Mouse (Mus musculus): ENCODE measurements around the gene Ccdc136. TPM values are rescaled to one million over a fixed set of nuclear protein-coding genes. Genes with fewer than 3 reads are reported as not detected.
"Not testable (repeated sequence)": the region's sequence is repeated elsewhere in the genome, so short reads cannot be mapped to it uniquely, and the experiment has no call there.

Ccdc136 gene
- total and polyA plus RNA-seq, 3 experiments: 0.02 to 0.11 TPM; not detected in 1

DNA sequence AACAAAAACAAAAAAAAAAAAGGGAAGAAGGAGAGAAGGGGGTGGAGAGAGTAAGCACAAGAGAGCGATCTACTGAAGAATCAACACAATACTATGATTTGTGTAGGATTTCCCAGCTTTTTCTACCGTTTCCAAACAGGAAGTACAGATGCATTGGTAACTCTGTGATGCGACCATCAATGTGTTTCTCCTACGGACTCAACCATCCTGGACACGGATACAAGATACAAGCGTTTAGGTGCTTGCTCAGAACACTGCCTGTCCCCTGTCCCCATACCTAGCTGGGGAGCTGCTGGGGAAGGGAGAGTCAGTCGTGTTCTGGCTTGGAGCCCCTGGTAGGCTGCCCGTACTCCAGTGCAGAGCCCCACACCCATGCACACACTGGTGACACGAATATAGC lies 6.7 kb upstream of the Ccdc136 start:
- Histone ChIP-seq H3K27me3 (ENCODE audit: insufficient read depth, low read length) (peaks cover 38% of the 10 kb centered on the region), H3K4me3 (ENCODE audit: low read depth, low read length) (no peak overlapping the region), H3K4me1 (ENCODE audit: insufficient read depth, low read depth, low read length) (peaks cover 14% of the 10 kb centered on the region), H3K36me3 (replicated peaks) (no peaks in the 10 kb centered on the region), H3K9me3 (replicated peaks) (no peaks in the 10 kb centered on the region)
- DNase-seq (ENCODE audit: low spot score): no peak
- no peak for ATAC-seq (ENCODE audit: extremely low read depth, insufficient number of reproducible peaks, low FRiP score, poor library complexity, severe bottlenecking)
- TF ChIP-seq POLR2AphosphoS5 (IDR thresholded peaks at IDR 0.05; ENCODE audit: insufficient replicate concordance, low read depth, low read length): no peak

DNA sequence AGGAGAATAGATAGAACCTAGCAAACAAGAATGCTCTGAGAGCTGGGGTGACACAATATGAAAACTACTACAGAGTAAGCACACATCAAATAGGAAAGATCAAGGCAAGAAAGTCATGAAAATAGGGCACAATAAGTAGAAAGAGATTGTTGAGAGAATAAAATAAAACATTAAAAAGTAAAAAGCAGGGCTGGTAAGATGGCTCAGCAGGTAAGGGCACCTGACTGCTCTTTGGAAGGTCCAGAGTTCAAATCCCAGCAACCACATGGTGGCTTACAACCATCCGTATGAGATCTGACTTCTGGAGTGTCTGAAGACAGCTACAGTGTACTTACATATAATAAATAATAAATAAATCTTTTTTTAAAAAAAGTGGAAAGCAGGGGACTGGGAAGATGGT lies 5.6 kb upstream of the Ccdc136 start:
- not testable (repeated sequence) for H3K9me3 ChIP-seq (replicated peaks); H3K4me3 ChIP-seq (ENCODE audit: low read depth, low read length); H3K36me3 ChIP-seq (replicated peaks); ATAC-seq (ENCODE audit: extremely low read depth, insufficient number of reproducible peaks, low FRiP score, poor library complexity, severe bottlenecking); DNase-seq (ENCODE audit: low spot score)
- peaks cover 46% of the 10 kb centered on the region for H3K27me3 ChIP-seq (ENCODE audit: insufficient read depth, low read length)
- peaks cover 12% of the 10 kb centered on the region for H3K4me1 ChIP-seq (ENCODE audit: insufficient read depth, low read depth, low read length)

DNA sequence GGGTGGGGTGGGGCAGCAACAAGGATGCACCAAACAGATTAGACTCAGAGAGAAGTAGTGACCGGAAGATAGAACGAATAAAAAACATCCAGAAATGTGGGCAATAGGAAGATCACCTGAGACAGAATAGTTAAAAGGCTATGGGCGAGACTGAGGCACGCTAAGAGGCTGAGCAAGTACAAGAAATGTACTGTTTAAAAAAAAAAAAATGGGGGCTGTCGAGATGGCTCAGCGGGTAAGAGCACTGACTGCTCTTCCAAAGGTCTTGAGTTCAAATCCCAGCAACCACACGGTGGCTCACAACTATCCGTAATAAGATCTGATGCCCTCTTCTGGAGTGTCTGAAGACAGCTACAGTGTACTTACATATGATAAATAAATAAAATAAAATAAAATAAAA lies 4.9 kb upstream of the Ccdc136 start:
- not testable (repeated sequence) for H3K4me3 ChIP-seq (ENCODE audit: low read depth, low read length); ATAC-seq (ENCODE audit: extremely low read depth, insufficient number of reproducible peaks, low FRiP score, poor library complexity, severe bottlenecking); H3K9me3 ChIP-seq (replicated peaks); DNase-seq (ENCODE audit: low spot score); H3K36me3 ChIP-seq (replicated peaks)
- H3K27me3 ChIP-seq (ENCODE audit: insufficient read depth, low read length): peaks cover 49% of the 10 kb centered on the region
- H3K4me1 ChIP-seq (ENCODE audit: insufficient read depth, low read depth, low read length): peaks cover 18% of the 10 kb centered on the region

DNA sequence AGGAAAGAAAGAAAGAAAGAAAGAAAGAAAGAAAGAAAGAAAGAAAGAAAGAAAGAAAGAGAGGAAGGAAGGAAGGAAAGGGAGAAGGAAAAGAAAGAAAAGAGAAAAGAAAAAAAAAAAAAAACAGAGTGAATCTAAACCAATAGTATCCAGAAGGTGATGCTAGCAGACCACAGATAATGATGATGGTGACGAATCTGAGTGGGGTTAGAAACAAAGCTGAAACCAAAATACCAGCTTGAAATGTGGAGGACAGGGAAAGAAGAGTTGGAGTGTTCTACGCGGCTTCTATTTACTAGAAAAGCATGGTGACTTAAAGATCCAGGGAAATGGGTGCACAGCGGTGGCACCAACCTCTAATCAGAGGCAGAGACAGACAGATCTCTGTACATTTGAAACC lies 4.3 kb upstream of the Ccdc136 start:
- no peaks in the 10 kb centered on the region for H3K36me3 ChIP-seq (replicated peaks)
- H3K27me3 ChIP-seq (ENCODE audit: insufficient read depth, low read length): peaks cover 51% of the 10 kb centered on the region
- ATAC-seq (ENCODE audit: extremely low read depth, insufficient number of reproducible peaks, low FRiP score, poor library complexity, severe bottlenecking) (no peak), DNase-seq (ENCODE audit: low spot score) (no peak)
- no peaks in the 10 kb centered on the region for H3K9me3 ChIP-seq (replicated peaks)
- H3K4me3 ChIP-seq (ENCODE audit: low read depth, low read length): no peak overlapping the region
- TF ChIP-seq POLR2AphosphoS5 (IDR thresholded peaks at IDR 0.05; ENCODE audit: insufficient replicate concordance, low read depth, low read length) (no peak), TAL1 (conservative IDR thresholded peaks at IDR 0.05; ENCODE audit: low read depth, low read length) (no peak), CTCF (IDR thresholded peaks at IDR 0.05; ENCODE audit: low read depth, low read length) (no peak), GATA1 (IDR thresholded peaks at IDR 0.05; ENCODE audit: borderline replicate concordance, low read length) (no peak), GATA2 (IDR thresholded peaks at IDR 0.05; ENCODE audit: borderline replicate concordance, low read depth, low read length) (no peak)
- H3K4me1 ChIP-seq (ENCODE audit: insufficient read depth, low read depth, low read length): peaks cover 24% of the 10 kb centered on the region

DNA sequence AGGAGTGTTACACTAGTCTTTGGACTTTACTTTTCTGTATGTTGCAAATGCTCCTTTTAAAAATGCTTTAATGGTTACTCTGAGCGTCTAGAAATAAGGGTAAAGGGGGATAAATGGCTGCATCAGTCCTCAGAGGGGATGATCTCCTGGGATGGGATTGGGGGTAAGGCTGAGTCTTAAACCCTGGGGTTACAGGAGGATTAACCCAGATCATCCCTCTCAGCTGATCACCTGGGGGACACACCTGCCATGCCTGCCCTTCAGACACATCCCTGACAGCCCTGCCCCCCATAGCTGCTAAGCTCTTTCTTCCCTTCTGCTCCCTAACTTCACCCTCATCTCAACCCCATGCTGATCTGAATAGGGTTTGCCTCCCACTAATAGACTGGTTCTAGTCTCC lies 1.8 kb upstream of the Ccdc136 start:
- no peak for TF ChIP-seq TAL1 (conservative IDR thresholded peaks at IDR 0.05; ENCODE audit: low read depth, low read length)
- ATAC-seq (ENCODE audit: extremely low read depth, insufficient number of reproducible peaks, low FRiP score, poor library complexity, severe bottlenecking) (no peak), DNase-seq (ENCODE audit: low spot score) (no peak)
- Histone ChIP-seq H3K4me1 (ENCODE audit: insufficient read depth, low read depth, low read length) (peaks cover 14% of the 10 kb centered on the region), H3K9me3 (replicated peaks) (no peaks in the 10 kb centered on the region), H3K4me3 (ENCODE audit: low read depth, low read length) (no peak overlapping the region), H3K36me3 (replicated peaks) (no peaks in the 10 kb centered on the region), H3K27me3 (ENCODE audit: insufficient read depth, low read length) (peaks cover 63% of the 10 kb centered on the region)

DNA sequence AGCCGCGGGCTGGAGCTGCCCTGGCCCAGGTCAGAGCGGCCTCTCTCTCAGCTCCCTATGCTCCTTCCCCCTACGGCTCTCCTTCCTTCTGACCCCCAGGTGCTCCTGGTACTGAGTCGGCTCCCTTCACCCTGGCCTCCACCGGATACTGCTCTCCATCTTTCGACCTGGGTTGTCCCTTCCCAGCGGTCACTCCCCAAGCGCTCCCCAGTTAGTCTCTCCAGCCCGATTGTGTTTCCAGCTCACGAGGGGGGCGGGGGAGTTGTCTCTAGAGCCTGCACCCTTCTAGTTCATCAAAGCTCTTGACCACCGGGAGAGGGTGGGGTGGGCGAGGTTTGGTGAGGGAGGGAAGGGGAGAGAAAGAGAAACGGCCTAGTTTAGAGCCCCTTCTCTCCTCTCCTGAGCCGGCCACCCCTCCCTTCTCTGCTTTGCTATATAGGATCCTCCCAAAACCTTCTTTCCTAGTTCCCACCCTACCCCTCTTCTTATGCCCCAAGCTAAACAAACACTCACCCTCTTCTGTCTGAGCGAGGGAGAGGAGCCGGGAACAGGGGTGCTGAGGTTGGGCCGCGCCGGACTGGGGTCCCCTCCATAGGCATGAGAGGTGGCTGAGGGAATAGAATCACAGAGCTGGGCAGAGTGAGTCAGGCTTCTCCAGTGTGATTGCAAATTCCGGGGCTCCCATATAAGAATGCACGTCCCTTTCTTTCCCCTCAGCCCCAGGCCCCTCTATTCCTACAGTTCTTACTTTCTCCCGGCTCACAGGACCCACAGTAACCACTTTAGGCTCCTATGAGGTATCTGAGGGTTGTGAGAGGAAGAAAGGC lies 818 bp downstream of the Ccdc136 start:
- Histone ChIP-seq H3K4me3 (ENCODE audit: low read depth, low read length) (peak overlapping the region; percentile 67; the same call in 1 of the 2 replicates), H3K36me3 (replicated peaks) (no peaks in the 10 kb centered on the region), H3K4me1 (ENCODE audit: insufficient read depth, low read depth, low read length) (peaks cover 14% of the 10 kb centered on the region), H3K9me3 (replicated peaks) (no peaks in the 10 kb centered on the region), H3K27me3 (ENCODE audit: insufficient read depth, low read length) (peaks cover 77% of the 10 kb centered on the region)
- TF ChIP-seq CTCF (IDR thresholded peaks at IDR 0.05; ENCODE audit: low read depth, low read length): no peak
- TF ChIP-seq GATA2 (IDR thresholded peaks at IDR 0.05; ENCODE audit: borderline replicate concordance, low read depth, low read length): no peak
- TF ChIP-seq TAL1 (conservative IDR thresholded peaks at IDR 0.05; ENCODE audit: low read depth, low read length): no peak
- no peak for TF ChIP-seq POLR2AphosphoS5 (IDR thresholded peaks at IDR 0.05; ENCODE audit: insufficient replicate concordance, low read depth, low read length)
- TF ChIP-seq GATA1 (IDR thresholded peaks at IDR 0.05; ENCODE audit: borderline replicate concordance, low read length): no peak
- ATAC-seq (ENCODE audit: extremely low read depth, insufficient number of reproducible peaks, low FRiP score, poor library complexity, severe bottlenecking) (no peak), DNase-seq (ENCODE audit: low spot score) (no peak)

DNA sequence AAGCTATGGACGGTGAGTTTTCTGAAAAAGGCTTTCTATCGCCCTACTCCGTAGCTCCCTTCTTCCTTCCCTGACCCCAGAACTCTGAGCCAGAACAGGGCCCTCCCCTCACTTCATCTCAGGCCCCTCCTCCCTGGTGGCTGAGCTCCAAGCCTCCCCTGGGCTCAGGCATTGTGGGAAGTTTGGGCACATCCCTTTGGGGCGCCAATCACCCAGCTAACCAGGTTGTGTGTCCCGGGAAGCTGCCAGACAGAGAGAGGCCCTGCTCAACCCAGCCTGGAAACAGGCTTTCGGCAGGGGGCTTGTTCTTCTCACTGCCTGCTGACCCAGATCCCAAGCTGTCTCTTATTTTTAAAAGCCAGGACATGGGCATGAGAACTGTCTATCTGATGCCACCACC lies 1.5 kb downstream of the Ccdc136 start:
- Histone ChIP-seq H3K4me1 (ENCODE audit: insufficient read depth, low read depth, low read length) (peaks cover 14% of the 10 kb centered on the region), H3K4me3 (ENCODE audit: low read depth, low read length) (no peak overlapping the region), H3K27me3 (ENCODE audit: insufficient read depth, low read length) (peaks cover 84% of the 10 kb centered on the region), H3K36me3 (replicated peaks) (no peaks in the 10 kb centered on the region), H3K9me3 (replicated peaks) (no peaks in the 10 kb centered on the region)
- TF ChIP-seq CTCF (IDR thresholded peaks at IDR 0.05; ENCODE audit: low read depth, low read length) (no peak), TAL1 (conservative IDR thresholded peaks at IDR 0.05; ENCODE audit: low read depth, low read length) (no peak), GATA1 (IDR thresholded peaks at IDR 0.05; ENCODE audit: borderline replicate concordance, low read length) (no peak), GATA2 (IDR thresholded peaks at IDR 0.05; ENCODE audit: borderline replicate concordance, low read depth, low read length) (no peak), POLR2AphosphoS5 (IDR thresholded peaks at IDR 0.05; ENCODE audit: insufficient replicate concordance, low read depth, low read length) (no peak)
- DNase-seq (ENCODE audit: low spot score): no peak
- no peak for ATAC-seq (ENCODE audit: extremely low read depth, insufficient number of reproducible peaks, low FRiP score, poor library complexity, severe bottlenecking)

Data from G1E (cell line).